Mouse (Mus musculus) spleen, postnatal 36 days (tissue): ENCODE measurements around the gene Tmcc3.
"Not testable (repeated sequence)": the region's sequence is repeated elsewhere in the genome, so short reads cannot be mapped to it uniquely, and the experiment has no call there.

ENCODE experiments used
- DNase-seq, 2 experiments: peaks; one replicate each; pipeline ENCODE4 v3.0.0; 2022; ENCODE audit warnings: low spot score in 2 of 2, mixed read lengths in 1 of 2

Tmcc3 gene

GRCm38 (mm10) chr10:94514506-94515178 is 202.9 kb downstream of the Tmcc3 start:
- peak; percentile 40 to 63 for DNase-seq

GRCm38 (mm10) chr10:94515179-94515545 is 203.4 kb downstream of the Tmcc3 start:
- DNase-seq = peak; percentile 31 to 38

- no peak for DNase-seq
Observed at GRCm38 (mm10) chr10:94515583-94515982, 203.8 kb downstream of the Tmcc3 start.

- DNase-seq = no peak
Observed at GRCm38 (mm10) chr10:94519887-94520286, 208.1 kb downstream of the Tmcc3 start.

- no peak for DNase-seq
Observed at GRCm38 (mm10) chr10:94520306-94521106, 208.8 kb downstream of the Tmcc3 start.

- DNase-seq = no peak
Observed at GRCm38 (mm10) chr10:94521107-94521401, 209.3 kb downstream of the Tmcc3 start.

- DNase-seq = no peak
Observed at GRCm38 (mm10) chr10:94521776-94522175, 210.0 kb downstream of the Tmcc3 start.

- no peak for DNase-seq
Observed at GRCm38 (mm10) chr10:94523297-94523696, 211.5 kb downstream of the Tmcc3 start.

GRCm38 (mm10) chr10:94523711-94524156 is 212.0 kb downstream of the Tmcc3 start:
- no peak for DNase-seq

GRCm38 (mm10) chr10:94524966-94525365 is 213.2 kb downstream of the Tmcc3 start:
- peak; percentile 10 to 11 for DNase-seq

- no peak for DNase-seq
Observed at GRCm38 (mm10) chr10:94525784-94526183, 214.0 kb downstream of the Tmcc3 start.

GRCm38 (mm10) chr10:94526834-94527233 is 215.1 kb downstream of the Tmcc3 start:
- DNase-seq = no peak

- DNase-seq = no peak
Observed at GRCm38 (mm10) chr10:94527248-94527647, 215.5 kb downstream of the Tmcc3 start.

- DNase-seq = no peak
Observed at GRCm38 (mm10) chr10:94530079-94530478, 218.3 kb downstream of the Tmcc3 start.

- DNase-seq = no peak
Observed at GRCm38 (mm10) chr10:94531482-94531881, 219.7 kb downstream of the Tmcc3 start.

- no peak for DNase-seq
Observed at GRCm38 (mm10) chr10:94533081-94533724, 221.5 kb downstream of the Tmcc3 start.

- not testable (repeated sequence) for DNase-seq
Observed at GRCm38 (mm10) chr10:94538623-94539022, 226.9 kb downstream of the Tmcc3 start.

GRCm38 (mm10) chr10:94540241-94540640 is 228.5 kb downstream of the Tmcc3 start:
- DNase-seq = no peak

GRCm38 (mm10) chr10:94543956-94544355 is 232.2 kb downstream of the Tmcc3 start:
- DNase-seq = no peak

GRCm38 (mm10) chr10:94544803-94545202 is 233.1 kb downstream of the Tmcc3 start:
- no peak for DNase-seq

GRCm38 (mm10) chr10:94545259-94546019 is 233.7 kb downstream of the Tmcc3 start:
- DNase-seq = peak; percentile 60 to 68

- DNase-seq = no peak
Observed at GRCm38 (mm10) chr10:94546617-94547016, 234.9 kb downstream of the Tmcc3 start.
